Mouse (Mus musculus): ENCODE measurements around the gene F7. TPM values are rescaled to one million over a fixed set of nuclear protein-coding genes. Genes with fewer than 3 reads are reported as not detected.

Gene F7
- total RNA-seq, 1 experiment = 0.09 TPM

DNA sequence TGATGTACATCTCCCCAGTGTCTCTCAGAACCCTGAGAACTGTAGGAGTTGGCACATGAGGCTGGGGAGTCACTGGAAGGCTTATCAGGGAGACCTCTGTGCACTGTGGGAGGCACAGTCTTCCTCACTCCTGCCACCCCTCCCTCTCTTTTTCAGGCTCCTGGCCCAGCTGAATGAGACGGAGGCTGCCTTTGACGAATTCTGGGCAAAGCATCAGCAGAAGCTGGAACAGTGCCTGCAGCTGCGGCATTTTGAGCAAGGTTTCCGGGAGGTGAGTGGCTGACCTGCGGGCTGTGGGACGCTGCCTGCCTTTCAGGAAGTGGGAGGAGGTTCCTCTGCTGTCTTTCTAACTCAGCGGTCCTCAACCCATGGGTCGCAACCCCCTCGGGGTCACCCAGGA, 26.0 kb upstream of the F7 start:
- in situ Hi-C loops (cut with MboI; ENCODE audit: low sequenced_read_pairs in 2 of 2, unreplicated experiment in 2 of 2) = loop anchor here in 1 of 2 experiments (25.0 kb wide), 1 partner anchor 263 kb away; the partner anchor contains the start of gene Adprhl1
- H3K4me3 ChIP-seq (ENCODE audit: insufficient read depth in 1 of 2, low read depth in 1 of 2, low read length in 2 of 2, poor library complexity in 1 of 2, severe bottlenecking in 1 of 2) = no peak overlapping the region
- no peak overlapping the region for H3K9ac ChIP-seq (ENCODE audit: insufficient read depth, low read depth, low read length, poor library complexity, severe bottlenecking)
- TF ChIP-seq ZC3H11A (IDR thresholded peaks at IDR 0.05; ENCODE audit: borderline replicate concordance, low read depth, low read length) (no peak), ZNF384 (IDR thresholded peaks at IDR 0.05; ENCODE audit: low read depth, low read length) (no peak), CHD2 (IDR thresholded peaks at IDR 0.05; ENCODE audit: low read depth, low read length) (no peak), HCFC1 (IDR thresholded peaks at IDR 0.05; ENCODE audit: borderline replicate concordance, insufficient read depth, low read length) (no peak), MAFK (IDR thresholded peaks at IDR 0.05; ENCODE audit: insufficient read depth, low read depth, low read length) (no peak)
- no peak overlapping the region for H3K27ac ChIP-seq (ENCODE audit: insufficient read depth, low read depth, low read length, poor library complexity, severe bottlenecking)
- peaks cover 10% of the 10 kb centered on the region; the same call in 1 of the 2 replicates for H3K36me3 ChIP-seq (ENCODE audit: control insufficient read depth, insufficient read depth, low read length, poor library complexity, severe bottlenecking)
- H3K4me1 ChIP-seq (ENCODE audit: control insufficient read depth in 2 of 2, insufficient read depth in 2 of 2, low read length in 2 of 2, poor library complexity in 1 of 2) = no peaks in the 10 kb centered on the region
- DNase-seq (ENCODE audit: low read depth, low spot score) = no peak
- no peaks in the 10 kb centered on the region for H3K9me3 ChIP-seq (ENCODE audit: control insufficient read depth, insufficient read depth, low read depth, low read length)

DNA sequence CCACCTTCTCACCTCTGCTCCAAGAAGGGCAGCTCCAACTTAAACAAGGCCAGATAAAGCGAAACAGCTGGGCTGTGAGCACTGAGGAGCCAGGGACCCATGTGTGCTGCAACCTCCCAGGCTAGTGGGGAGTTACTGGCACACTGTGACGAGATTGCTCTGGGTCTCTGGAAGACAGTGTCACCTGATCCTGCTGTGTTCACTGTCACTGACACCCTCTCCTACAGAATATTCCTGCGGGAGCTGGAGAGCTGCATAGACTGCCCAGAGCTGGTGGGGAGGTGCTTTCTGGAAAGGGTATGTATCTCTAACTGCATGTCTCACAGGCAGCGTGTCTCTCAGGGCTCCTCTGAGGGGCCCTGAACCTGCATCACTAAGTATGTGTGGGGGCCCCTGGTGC, 18.4 kb upstream of the F7 start:
- no peak for DNase-seq (ENCODE audit: low read depth, low spot score)
- no peaks in the 10 kb centered on the region for H3K9me3 ChIP-seq (ENCODE audit: control insufficient read depth, insufficient read depth, low read depth, low read length)
- TF ChIP-seq ZNF384 (IDR thresholded peaks at IDR 0.05; ENCODE audit: low read depth, low read length) (no peak), ZC3H11A (IDR thresholded peaks at IDR 0.05; ENCODE audit: borderline replicate concordance, low read depth, low read length) (no peak), HCFC1 (IDR thresholded peaks at IDR 0.05; ENCODE audit: borderline replicate concordance, insufficient read depth, low read length) (no peak), CHD2 (IDR thresholded peaks at IDR 0.05; ENCODE audit: low read depth, low read length) (no peak), MAFK (IDR thresholded peaks at IDR 0.05; ENCODE audit: insufficient read depth, low read depth, low read length) (no peak)
- H3K27ac ChIP-seq (ENCODE audit: insufficient read depth, low read depth, low read length, poor library complexity, severe bottlenecking) = no peak overlapping the region
- in situ Hi-C loops (cut with MboI; ENCODE audit: low sequenced_read_pairs in 2 of 2, unreplicated experiment in 2 of 2) = no loop called here
- H3K4me1 ChIP-seq (ENCODE audit: control insufficient read depth in 2 of 2, insufficient read depth in 2 of 2, low read length in 2 of 2, poor library complexity in 1 of 2) = no peaks in the 10 kb centered on the region
- H3K9ac ChIP-seq (ENCODE audit: insufficient read depth, low read depth, low read length, poor library complexity, severe bottlenecking) = no peak overlapping the region
- peaks cover 13% of the 10 kb centered on the region; the same call in 1 of the 2 replicates for H3K36me3 ChIP-seq (ENCODE audit: control insufficient read depth, insufficient read depth, low read length, poor library complexity, severe bottlenecking)
- no peak overlapping the region for H3K4me3 ChIP-seq (ENCODE audit: insufficient read depth in 1 of 2, low read depth in 1 of 2, low read length in 2 of 2, poor library complexity in 1 of 2, severe bottlenecking in 1 of 2)

DNA sequence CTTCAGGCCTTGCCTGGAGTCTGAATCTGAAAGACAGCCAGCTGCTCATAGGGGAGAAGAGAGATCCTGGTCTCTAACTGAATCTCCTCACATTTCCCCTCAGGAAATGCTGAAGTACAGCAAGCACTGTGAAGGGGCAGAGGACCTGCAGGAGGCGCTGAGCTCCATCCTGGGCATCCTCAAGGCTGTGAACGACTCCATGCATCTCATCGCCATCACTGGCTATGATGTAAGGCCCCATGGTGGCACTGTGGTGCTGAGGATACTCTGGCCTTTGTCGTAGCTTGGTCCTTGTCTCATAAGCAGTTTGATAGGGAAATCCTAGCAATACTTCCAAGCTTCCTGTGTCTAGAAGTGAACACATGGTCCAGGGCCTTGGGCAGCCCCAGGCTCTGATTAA, 15.5 kb upstream of the F7 start:
- H3K4me1 ChIP-seq (ENCODE audit: control insufficient read depth in 2 of 2, insufficient read depth in 2 of 2, low read length in 2 of 2, poor library complexity in 1 of 2) = no peaks in the 10 kb centered on the region
- H3K4me3 ChIP-seq (ENCODE audit: insufficient read depth in 1 of 2, low read depth in 1 of 2, low read length in 2 of 2, poor library complexity in 1 of 2, severe bottlenecking in 1 of 2) = no peak overlapping the region
- in situ Hi-C loops (cut with MboI; ENCODE audit: low sequenced_read_pairs in 2 of 2, unreplicated experiment in 2 of 2) = no loop called here
- no peak overlapping the region for H3K27ac ChIP-seq (ENCODE audit: insufficient read depth, low read depth, low read length, poor library complexity, severe bottlenecking)
- TF ChIP-seq HCFC1 (IDR thresholded peaks at IDR 0.05; ENCODE audit: borderline replicate concordance, insufficient read depth, low read length) (no peak), ZNF384 (IDR thresholded peaks at IDR 0.05; ENCODE audit: low read depth, low read length) (no peak), MAFK (IDR thresholded peaks at IDR 0.05; ENCODE audit: insufficient read depth, low read depth, low read length) (no peak), ZC3H11A (IDR thresholded peaks at IDR 0.05; ENCODE audit: borderline replicate concordance, low read depth, low read length) (no peak), CHD2 (IDR thresholded peaks at IDR 0.05; ENCODE audit: low read depth, low read length) (no peak)
- no peak overlapping the region for H3K9ac ChIP-seq (ENCODE audit: insufficient read depth, low read depth, low read length, poor library complexity, severe bottlenecking)
- H3K9me3 ChIP-seq (ENCODE audit: control insufficient read depth, insufficient read depth, low read depth, low read length) = no peaks in the 10 kb centered on the region
- peaks cover 14% of the 10 kb centered on the region; the same call in 1 of the 2 replicates for H3K36me3 ChIP-seq (ENCODE audit: control insufficient read depth, insufficient read depth, low read length, poor library complexity, severe bottlenecking)
- DNase-seq (ENCODE audit: low read depth, low spot score) = no peak

- in situ Hi-C loops (cut with MboI; ENCODE audit: low sequenced_read_pairs in 2 of 2, unreplicated experiment in 2 of 2) = no loop called here
- no peak overlapping the region for H3K27ac ChIP-seq (ENCODE audit: insufficient read depth, low read depth, low read length, poor library complexity, severe bottlenecking)
- TF ChIP-seq MAFK (IDR thresholded peaks at IDR 0.05; ENCODE audit: insufficient read depth, low read depth, low read length) = no peak
- TF ChIP-seq HCFC1 (IDR thresholded peaks at IDR 0.05; ENCODE audit: borderline replicate concordance, insufficient read depth, low read length) = no peak
- no peak for TF ChIP-seq CHD2 (IDR thresholded peaks at IDR 0.05; ENCODE audit: low read depth, low read length)
- TF ChIP-seq ZC3H11A (IDR thresholded peaks at IDR 0.05; ENCODE audit: borderline replicate concordance, low read depth, low read length) = no peak
Measured at GRCm38 (mm10) chr8:13019560-13019959, 6.3 kb upstream of the F7 start.

GRCm38 (mm10) chr8:13021830-13022229, 4.0 kb upstream of the F7 start:
- Histone ChIP-seq H3K27ac (ENCODE audit: insufficient read depth, low read depth, low read length, poor library complexity, severe bottlenecking) (no peak overlapping the region), H3K4me3 (ENCODE audit: insufficient read depth in 1 of 2, low read depth in 1 of 2, low read length in 2 of 2, poor library complexity in 1 of 2, severe bottlenecking in 1 of 2) (no peak overlapping the region), H3K36me3 (ENCODE audit: control insufficient read depth, insufficient read depth, low read length, poor library complexity, severe bottlenecking) (no peaks in the 10 kb centered on the region; the same call in 1 of the 2 replicates), H3K4me1 (ENCODE audit: control insufficient read depth in 2 of 2, insufficient read depth in 2 of 2, low read length in 2 of 2, poor library complexity in 1 of 2) (no peaks in the 10 kb centered on the region), H3K9ac (ENCODE audit: insufficient read depth, low read depth, low read length, poor library complexity, severe bottlenecking) (no peak overlapping the region), H3K9me3 (ENCODE audit: control insufficient read depth, insufficient read depth, low read depth, low read length) (no peaks in the 10 kb centered on the region)
- TF ChIP-seq CHD2 (IDR thresholded peaks at IDR 0.05; ENCODE audit: low read depth, low read length) (no peak), ZNF384 (IDR thresholded peaks at IDR 0.05; ENCODE audit: low read depth, low read length) (no peak), HCFC1 (IDR thresholded peaks at IDR 0.05; ENCODE audit: borderline replicate concordance, insufficient read depth, low read length) (no peak), ZC3H11A (IDR thresholded peaks at IDR 0.05; ENCODE audit: borderline replicate concordance, low read depth, low read length) (no peak), MAFK (IDR thresholded peaks at IDR 0.05; ENCODE audit: insufficient read depth, low read depth, low read length) (no peak)
- no peak for DNase-seq (ENCODE audit: low read depth, low spot score)
- in situ Hi-C loops (cut with MboI; ENCODE audit: low sequenced_read_pairs in 2 of 2, unreplicated experiment in 2 of 2) = no loop called here

More at GRCm38 (mm10) chr8:13019560-13019959, 6.3 kb upstream of the F7 start:
- DNase-seq (ENCODE audit: low read depth, low spot score) = no peak
- H3K4me1 ChIP-seq (ENCODE audit: control insufficient read depth in 2 of 2, insufficient read depth in 2 of 2, low read length in 2 of 2, poor library complexity in 1 of 2) = no peaks in the 10 kb centered on the region
- no peak overlapping the region for H3K9ac ChIP-seq (ENCODE audit: insufficient read depth, low read depth, low read length, poor library complexity, severe bottlenecking)
- H3K4me3 ChIP-seq (ENCODE audit: insufficient read depth in 1 of 2, low read depth in 1 of 2, low read length in 2 of 2, poor library complexity in 1 of 2, severe bottlenecking in 1 of 2) = no peak overlapping the region
- H3K9me3 ChIP-seq (ENCODE audit: control insufficient read depth, insufficient read depth, low read depth, low read length) = no peaks in the 10 kb centered on the region
- no peaks in the 10 kb centered on the region; the same call in 1 of the 2 replicates for H3K36me3 ChIP-seq (ENCODE audit: control insufficient read depth, insufficient read depth, low read length, poor library complexity, severe bottlenecking)

Measured in ES-E14 (cell line).